Mouse (Mus musculus): ENCODE results near the gene Olfr1344. TPM values are rescaled to one million over a fixed set of nuclear protein-coding genes. Genes with fewer than 3 reads are reported as not detected.

The Olfr1344 gene
- polyA plus RNA-seq, 1 experiment from 2014 or later = 0.91 TPM

Other genes with a start within 250 kb of the Olfr1344 start
- not detected in 2 replicates for gene Galp, start 241.6 kb upstream of the Olfr1344 start, polyA plus RNA-seq (2014; fragmentation: Nextera tagmentation; extraction: Ambion mirVana)
- gene Zscan5b, start 216.4 kb upstream of the Olfr1344 start, polyA plus RNA-seq (2014; fragmentation: Nextera tagmentation; extraction: Ambion mirVana) = not detected in 2 replicates
- not detected in 2 replicates for gene Epp13, start 186.0 kb upstream of the Olfr1344 start, polyA plus RNA-seq (2014; fragmentation: Nextera tagmentation; extraction: Ambion mirVana)
- 14.4 and 19.1 TPM in 2 replicates for gene Zfp667, start 152.1 kb upstream of the Olfr1344 start, polyA plus RNA-seq (2014; fragmentation: Nextera tagmentation; extraction: Ambion mirVana)
- 14.4 and 18.2 TPM in 2 replicates for gene Zfp583, start 107.4 kb upstream of the Olfr1344 start, polyA plus RNA-seq (2014; fragmentation: Nextera tagmentation; extraction: Ambion mirVana)
- 5.9 and 6.5 TPM in 2 replicates for gene Gm3854, start 94.9 kb upstream of the Olfr1344 start, polyA plus RNA-seq (2014; fragmentation: Nextera tagmentation; extraction: Ambion mirVana)
- 5.7 and 6.6 TPM in 2 replicates for gene Zfp78, start 75.4 kb upstream of the Olfr1344 start, polyA plus RNA-seq (2014; fragmentation: Nextera tagmentation; extraction: Ambion mirVana)
- gene Zfp28, start 55.4 kb upstream of the Olfr1344 start, polyA plus RNA-seq (2014; fragmentation: Nextera tagmentation; extraction: Ambion mirVana) = 15.2 and 16.0 TPM in 2 replicates
- 8.2 and 8.3 TPM in 2 replicates for gene Smim17, start 40.0 kb upstream of the Olfr1344 start, polyA plus RNA-seq (2014; fragmentation: Nextera tagmentation; extraction: Ambion mirVana)
- not detected in 2 replicates for gene Gm20715, start 28.4 kb upstream of the Olfr1344 start, polyA plus RNA-seq (2014; fragmentation: Nextera tagmentation; extraction: Ambion mirVana)
- not detected in 2 replicates for gene Olfr1336, start 17.5 kb downstream of the Olfr1344 start, polyA plus RNA-seq (2014; fragmentation: Nextera tagmentation; extraction: Ambion mirVana)
- gene Olfr1346, start 28.4 kb downstream of the Olfr1344 start, polyA plus RNA-seq (2014; fragmentation: Nextera tagmentation; extraction: Ambion mirVana) = not detected in 2 replicates
- gene Olfr5, start 48.3 kb downstream of the Olfr1344 start, polyA plus RNA-seq (2014; fragmentation: Nextera tagmentation; extraction: Ambion mirVana) = not detected in 2 replicates
- not detected in 2 replicates for gene Olfr1347, start 61.1 kb downstream of the Olfr1344 start, polyA plus RNA-seq (2014; fragmentation: Nextera tagmentation; extraction: Ambion mirVana)
- not detected in 2 replicates for gene Olfr1348, start 70.1 kb downstream of the Olfr1344 start, polyA plus RNA-seq (2014; fragmentation: Nextera tagmentation; extraction: Ambion mirVana)
- gene Olfr1349, start 84.3 kb downstream of the Olfr1344 start, polyA plus RNA-seq (2014; fragmentation: Nextera tagmentation; extraction: Ambion mirVana) = not detected in 2 replicates
- not detected in 2 replicates for gene Olfr1350, start 126.2 kb downstream of the Olfr1344 start, polyA plus RNA-seq (2014; fragmentation: Nextera tagmentation; extraction: Ambion mirVana)

Data from hindbrain, embryonic 14.5 days (tissue).